29 mouse cellular contexts compared by ENCODE assay signal in genomic region chr8:26922178-26922540, GRCm38 (mm10).
"Had no signal": no experiment of that assay in that cellular context is flagged by ENCODE, and none has a peak within 500 bp of the region (broad histone marks: within the 10 kb centered on the region; RNA-seq: fewer than 3 reads in every experiment).

No protein-coding gene starts in this region.

- H3K4me1 ChIP-seq: limb, embryonic 12.5 days; limb, embryonic 13.5 days; limb, embryonic 15.5 days; liver, embryonic 12.5 days; liver, embryonic 13.5 days; liver, embryonic 15.5 days; lung, embryonic 15.5 days; megakaryocyte, embryonic 14.5 days; midbrain, embryonic 10.5 days; midbrain, embryonic 12.5 days; midbrain, embryonic 13.5 days; midbrain, embryonic 15.5 days; neural tube, embryonic 12.5 days had no signal

- H3K4me2 ChIP-seq: limb, embryonic 12.5 days; limb, embryonic 13.5 days; limb, embryonic 15.5 days; liver, embryonic 11.5 days; liver, embryonic 12.5 days; liver, embryonic 13.5 days; liver, embryonic 15.5 days; lung, embryonic 14.5 days; lung, embryonic 15.5 days; midbrain, embryonic 11.5 days; midbrain, embryonic 12.5 days; midbrain, embryonic 13.5 days; midbrain, embryonic 15.5 days; neural tube, embryonic 12.5 days had no signal

- H3K4me3 ChIP-seq: limb, embryonic 10.5 days; limb, embryonic 12.5 days; limb, embryonic 13.5 days; limb, embryonic 15.5 days; liver, embryonic 12.5 days; liver, embryonic 13.5 days; liver, embryonic 15.5 days; lung, embryonic 15.5 days; megakaryocyte, embryonic 14.5 days; midbrain, embryonic 10.5 days; midbrain, embryonic 12.5 days; midbrain, embryonic 13.5 days; midbrain, embryonic 15.5 days; neural tube, embryonic 12.5 days had no signal

- H3K36me3 ChIP-seq: limb, embryonic 10.5 days; limb, embryonic 12.5 days; limb, embryonic 13.5 days; limb, embryonic 15.5 days; liver, embryonic 12.5 days; liver, embryonic 13.5 days; liver, embryonic 15.5 days; lung, embryonic 15.5 days; midbrain, embryonic 10.5 days; midbrain, embryonic 12.5 days; midbrain, embryonic 13.5 days; midbrain, embryonic 15.5 days; neural tube, embryonic 12.5 days had no signal

- H3K27me3 ChIP-seq: liver, embryonic 12.5 days; liver, embryonic 13.5 days; liver, embryonic 15.5 days; lung, embryonic 15.5 days; megakaryocyte, embryonic 14.5 days; midbrain, embryonic 12.5 days; midbrain, embryonic 13.5 days; midbrain, embryonic 15.5 days; neural tube, embryonic 12.5 days had no signal

- H3K27ac ChIP-seq: limb, embryonic 10.5 days; limb, embryonic 12.5 days; limb, embryonic 13.5 days; limb, embryonic 15.5 days; liver, embryonic 12.5 days; liver, embryonic 13.5 days; liver, embryonic 14.5 days; liver, embryonic 15.5 days; lung, embryonic 15.5 days; macrophage; midbrain, embryonic 10.5 days; midbrain, embryonic 12.5 days; midbrain, embryonic 13.5 days; midbrain, embryonic 15.5 days; neural tube, embryonic 12.5 days had no signal

- DNase-seq: left cerebral cortex, postnatal 4 days; liver; liver, embryonic 13.5 days; liver, postnatal 0 days; lung, adult 18-20 months; lung, adult 2 months; lung, embryonic 14.5 days; lung, postnatal 10 days; lung, postnatal 14 days; lung, postnatal 36 days; lung, postnatal 4 days; midbrain, embryonic 14.5 days had no signal

- H3K9me3 ChIP-seq: limb, embryonic 10.5 days; limb, embryonic 12.5 days; limb, embryonic 13.5 days; limb, embryonic 15.5 days; liver, embryonic 12.5 days; liver, embryonic 13.5 days; liver, embryonic 15.5 days; lung, embryonic 15.5 days; midbrain, embryonic 10.5 days; midbrain, embryonic 12.5 days; midbrain, embryonic 13.5 days; midbrain, embryonic 15.5 days; neural tube, embryonic 12.5 days had no signal
